Mouse (Mus musculus) cerebellum, adult 9-11 months (tissue): ENCODE measurements around the gene Gm20855.
"Not testable (repeated sequence)": the region's sequence is repeated elsewhere in the genome, so short reads cannot be mapped to it uniquely, and the experiment has no call there.

Experiments
- DNase-seq: peaks from one replicate; pipeline ENCODE4 v3.0.0; 2022

The Gm20855 gene

DNA sequence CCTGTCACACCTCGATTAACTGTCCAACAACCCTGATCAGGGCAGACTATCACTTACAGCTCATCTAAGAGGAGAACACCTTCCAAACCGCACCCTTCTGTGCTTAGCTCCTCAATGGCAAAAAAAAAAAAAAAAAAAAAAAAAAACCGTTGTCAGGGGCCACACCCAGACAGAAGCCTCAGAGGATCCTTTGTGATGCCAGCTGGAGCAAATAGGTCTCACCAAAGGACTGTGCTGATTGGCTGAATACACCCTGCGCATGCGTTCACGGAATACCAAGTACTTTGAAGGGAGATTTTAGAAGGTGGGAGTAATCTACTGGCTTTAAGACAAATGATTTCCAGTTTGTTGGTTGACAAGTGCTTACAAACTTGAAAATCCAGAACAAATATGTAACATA lies at the start of gene Gm20855:
TSS of gene Gm20855 (minus strand) at position 101 of the 400 bp plus-strand sequence.
- DNase-seq, result not testable (repeated sequence)
